Mouse (Mus musculus): ENCODE results near the gene Stk26. TPM values are rescaled to one million over a fixed set of nuclear protein-coding genes. Genes with fewer than 3 reads are reported as not detected.

Gene Stk26
- total and polyA plus RNA-seq, 3 experiments, result 0.04 to 0.72 (median 0.57) TPM

GRCm38 (mm10) chrX:50930309-50930708, 89.5 kb downstream of the Stk26 start:
- Histone ChIP-seq H3K27me3 (replicated peaks) (no peaks in the 10 kb centered on the region), H3K9ac (ENCODE audit: insufficient read depth, low read depth) (no peak overlapping the region), H3K4me3 (replicated peaks in 1 of 3; ENCODE audit: low read depth in 2 of 3, low read length in 2 of 3, poor library complexity in 1 of 3) (no peak overlapping the region), H3K36me3 (replicated peaks in 1 of 2; ENCODE audit: control insufficient read depth in 1 of 2, insufficient read depth in 1 of 2, low read length in 1 of 2) (no peaks in the 10 kb centered on the region), H3K27ac (ENCODE audit: insufficient read depth, low read depth) (no peak overlapping the region), H3K4me2 (ENCODE audit: insufficient read depth, low read depth, poor library complexity, severe bottlenecking) (no peak overlapping the region), H3K9me3 (replicated peaks; ENCODE audit: low read length) (no peaks in the 10 kb centered on the region), H3K79me2 (replicated peaks; ENCODE audit: control insufficient read depth, extremely low read depth, insufficient read depth, poor library complexity, severe bottlenecking) (no peaks in the 10 kb centered on the region), H3K4me1 (ENCODE audit: control insufficient read depth in 1 of 2, insufficient read depth in 2 of 2) (no peaks in the 10 kb centered on the region)
- dilution Hi-C loops (cut with MboI; ENCODE audit: extremely low pct_ligation_motif_present, extremely low pct_unique_long_range_greater_than_20kb, low sequenced_read_pairs), result no loop called here
- no peak for TF ChIP-seq NRF1 (IDR thresholded peaks at IDR 0.05; ENCODE audit: low read depth, low read length)
- no peak for TF ChIP-seq KAT2A (IDR thresholded peaks at IDR 0.05; ENCODE audit: insufficient replicate concordance, low read length)
- no peak for TF ChIP-seq JUN (IDR thresholded peaks at IDR 0.05; ENCODE audit: insufficient read depth, low read depth, low read length)
- no peak for TF ChIP-seq CTCF (conservative IDR thresholded peaks at IDR 0.05 in 1 of 2, IDR thresholded peaks at IDR 0.05 in 1 of 2; ENCODE audit: low read depth in 2 of 2, low read length in 2 of 2)
- TF ChIP-seq USF1 (IDR thresholded peaks at IDR 0.05; ENCODE audit: low read depth, low read length), result no peak
- no peak for TF ChIP-seq GABPA (IDR thresholded peaks at IDR 0.05; ENCODE audit: insufficient replicate concordance, low read depth, low read length)
- TF ChIP-seq MAX (IDR thresholded peaks at IDR 0.05; ENCODE audit: low read length), result no peak
- TF ChIP-seq HCFC1 (IDR thresholded peaks at IDR 0.05; ENCODE audit: low read depth, low read length), result no peak
- no peak for TF ChIP-seq MXI1 (IDR thresholded peaks at IDR 0.05; ENCODE audit: low read depth, low read length)
- TF ChIP-seq POLR2A (IDR thresholded peaks at IDR 0.05; ENCODE audit: low read depth, low read length), result no peak
- TF ChIP-seq CHD2 (IDR thresholded peaks at IDR 0.05; ENCODE audit: low read length), result no peak
- TF ChIP-seq MAFK (IDR thresholded peaks at IDR 0.05; ENCODE audit: insufficient replicate concordance, low read length), result no peak
- no peak for DNase-seq (ENCODE audit: extremely low read depth)
- in situ Hi-C loops (cut with MboI; ENCODE audit: low pct_ligation_motif_present, low pct_unique_long_range_greater_than_20kb, low sequenced_read_pairs), result no loop called here

GRCm38 (mm10) chrX:50937117-50937516, 96.3 kb downstream of the Stk26 start:
- no peaks in the 10 kb centered on the region for H3K9me3 ChIP-seq (replicated peaks; ENCODE audit: low read length)
- no peak overlapping the region for H3K27ac ChIP-seq (ENCODE audit: insufficient read depth, low read depth)
- in situ Hi-C loops (cut with MboI; ENCODE audit: low pct_ligation_motif_present, low pct_unique_long_range_greater_than_20kb, low sequenced_read_pairs), result no loop called here
- no peak overlapping the region for H3K4me3 ChIP-seq (replicated peaks in 1 of 3; ENCODE audit: low read depth in 2 of 3, low read length in 2 of 3, poor library complexity in 1 of 3)
- H3K36me3 ChIP-seq (replicated peaks in 1 of 2; ENCODE audit: control insufficient read depth in 1 of 2, insufficient read depth in 1 of 2, low read length in 1 of 2), result no peaks in the 10 kb centered on the region
- no peak overlapping the region for H3K4me2 ChIP-seq (ENCODE audit: insufficient read depth, low read depth, poor library complexity, severe bottlenecking)
- H3K4me1 ChIP-seq (ENCODE audit: control insufficient read depth in 1 of 2, insufficient read depth in 2 of 2), result no peaks in the 10 kb centered on the region
- no peaks in the 10 kb centered on the region for H3K27me3 ChIP-seq (replicated peaks)
- dilution Hi-C loops (cut with MboI; ENCODE audit: extremely low pct_ligation_motif_present, extremely low pct_unique_long_range_greater_than_20kb, low sequenced_read_pairs), result no loop called here
- H3K79me2 ChIP-seq (replicated peaks; ENCODE audit: control insufficient read depth, extremely low read depth, insufficient read depth, poor library complexity, severe bottlenecking), result no peaks in the 10 kb centered on the region
- no peak overlapping the region for H3K9ac ChIP-seq (ENCODE audit: insufficient read depth, low read depth)
- no peak for DNase-seq (ENCODE audit: extremely low read depth)
- no peak for TF ChIP-seq MAX (IDR thresholded peaks at IDR 0.05; ENCODE audit: low read length)

- no peak for DNase-seq (ENCODE audit: extremely low read depth)
These were observed 101.8 kb downstream of the Stk26 start, which contains the start of gene Frmd7 for GRCm38 (mm10) chrX:50942610-50943009. Gene Frmd7, minus strand, starts transcription at chrX:50942710.

More at GRCm38 (mm10) chrX:50942610-50943009, 101.8 kb downstream of the Stk26 start, which contains the start of gene Frmd7:
- TF ChIP-seq ZKSCAN1 (IDR thresholded peaks at IDR 0.05; ENCODE audit: borderline replicate concordance, low read depth, low read length) (no peak), JUND (conservative IDR thresholded peaks at IDR 0.05; ENCODE audit: low read depth, low read length) (no peak), EP300 (IDR thresholded peaks at IDR 0.05; ENCODE audit: low read length) (no peak), SIN3A (IDR thresholded peaks at IDR 0.05; ENCODE audit: low read length) (no peak), IRF4 (IDR thresholded peaks at IDR 0.05; ENCODE audit: low read depth, low read length) (no peak), TCF12 (IDR thresholded peaks at IDR 0.05; ENCODE audit: low read depth, low read length) (no peak), MAX (IDR thresholded peaks at IDR 0.05; ENCODE audit: low read length) (no peak), CTCF (conservative IDR thresholded peaks at IDR 0.05 in 1 of 2, IDR thresholded peaks at IDR 0.05 in 1 of 2; ENCODE audit: low read depth in 2 of 2, low read length in 2 of 2) (no peak), E2F4 (IDR thresholded peaks at IDR 0.05; ENCODE audit: insufficient replicate concordance, low read depth, low read length) (no peak)
- no peak within 1 kb of the TSS for H3K9ac ChIP-seq (ENCODE audit: insufficient read depth, low read depth)
- in situ Hi-C loops (cut with MboI; ENCODE audit: low pct_ligation_motif_present, low pct_unique_long_range_greater_than_20kb, low sequenced_read_pairs), result no loop called here
- no peak within 1 kb of the TSS for H3K4me3 ChIP-seq (replicated peaks in 1 of 3; ENCODE audit: low read depth in 2 of 3, low read length in 2 of 3, poor library complexity in 1 of 3)
- no peaks in the 10 kb centered on the region for H3K27me3 ChIP-seq (replicated peaks)
- H3K4me2 ChIP-seq (ENCODE audit: insufficient read depth, low read depth, poor library complexity, severe bottlenecking), result no peak within 1 kb of the TSS
- H3K79me2 ChIP-seq (replicated peaks; ENCODE audit: control insufficient read depth, extremely low read depth, insufficient read depth, poor library complexity, severe bottlenecking), result no peaks in the 10 kb centered on the region
- no peaks in the 10 kb centered on the region for H3K9me3 ChIP-seq (replicated peaks; ENCODE audit: low read length)
- no peaks in the 10 kb centered on the region for H3K4me1 ChIP-seq (ENCODE audit: control insufficient read depth in 1 of 2, insufficient read depth in 2 of 2)
- H3K36me3 ChIP-seq (replicated peaks in 1 of 2; ENCODE audit: control insufficient read depth in 1 of 2, insufficient read depth in 1 of 2, low read length in 1 of 2), result no peaks in the 10 kb centered on the region
- dilution Hi-C loops (cut with MboI; ENCODE audit: extremely low pct_ligation_motif_present, extremely low pct_unique_long_range_greater_than_20kb, low sequenced_read_pairs), result no loop called here
- H3K27ac ChIP-seq (ENCODE audit: insufficient read depth, low read depth), result no peak within 1 kb of the TSS
